In genomic region chr7:16452587-16453073, GRCm38 (mm10) we compare ENCODE assay signal across 8 mouse cellular contexts. TPM values are rescaled to one million over a fixed set of nuclear protein-coding genes. Genes with fewer than 3 reads are reported as not detected.
DNase-seq lines count a peak whose midpoint lies in the region; ATAC-seq and TF ChIP-seq lines count a peak whose summit lies in the region.

TSS of gene Tmem160 (plus strand) at chr7:16452779.

- WGBS in forebrain, embryonic 11.5 days = under 1% methylated on average over 30 of the region's 30 CpGs
- under 1% methylated on average over 30 of the region's 30 CpGs for WGBS in heart, embryonic 16.5 days
- under 1% methylated on average over 30 of the region's 30 CpGs for WGBS in liver, embryonic 15.5 days (ENCODE audit: insufficient replicate concordance)
- under 1% methylated on average over 30 of the region's 30 CpGs for WGBS in neural tube, embryonic 14.5 days

- H3K9ac ChIP-seq in forebrain, embryonic 11.5 days (ENCODE audit: low read length) = peak within 1 kb of the TSS; percentile 69
- peak within 1 kb of the TSS; percentile 94 for H3K9ac ChIP-seq in heart, embryonic 16.5 days (ENCODE audit: low read length)
- peak within 1 kb of the TSS; percentile 71 for H3K9ac ChIP-seq in liver, embryonic 15.5 days
- peak within 1 kb of the TSS; percentile 63 for H3K9ac ChIP-seq in neural tube, embryonic 14.5 days (replicated peaks; ENCODE audit: low read depth, low read length)

- peaks cover 15% of the 10 kb centered on the region for H3K36me3 ChIP-seq in E14TG2a.4 (ENCODE audit: insufficient read depth, low read length)
- H3K36me3 ChIP-seq in forebrain, embryonic 11.5 days (ENCODE audit: control insufficient read depth, insufficient read depth, low read length) = no peaks in the 10 kb centered on the region
- 0 out of 2 replicates have a peak, but pooled peaks cover 4% of the 10 kb centered on the region for H3K36me3 ChIP-seq in heart, embryonic 16.5 days (ENCODE audit: control insufficient read depth, insufficient read depth)
- H3K36me3 ChIP-seq in liver, embryonic 15.5 days (replicated peaks) = peaks cover 4% of the 10 kb centered on the region; the same call in 1 of the 2 replicates
- H3K36me3 ChIP-seq in neural tube, embryonic 14.5 days (ENCODE audit: control insufficient read depth, insufficient read depth, low read length) = no peaks in the 10 kb centered on the region

- peak within 1 kb of the TSS; percentile 37; the same call in 1 of the 2 replicates for H3K27ac ChIP-seq in forebrain, embryonic 11.5 days (ENCODE audit: low read depth, low read length)
- peak within 1 kb of the TSS; percentile 64 for H3K27ac ChIP-seq in heart, embryonic 16.5 days (ENCODE audit: low read length)
- peak within 1 kb of the TSS; percentile 68 for H3K27ac ChIP-seq in liver, embryonic 15.5 days (replicated peaks)
- peak within 1 kb of the TSS; percentile 62 for H3K27ac ChIP-seq in neural tube, embryonic 14.5 days (ENCODE audit: low read depth, low read length)

- H3K4me1 ChIP-seq in E14TG2a.4 (replicated peaks; ENCODE audit: low read depth, low read length) = peaks cover 46% of the 10 kb centered on the region
- peaks cover 5% of the 10 kb centered on the region for H3K4me1 ChIP-seq in forebrain, embryonic 11.5 days (replicated peaks; ENCODE audit: control insufficient read depth, insufficient read depth, low read length)
- H3K4me1 ChIP-seq in heart, embryonic 16.5 days (ENCODE audit: control insufficient read depth, insufficient read depth, low read length) = no peaks in the 10 kb centered on the region
- peaks cover 25% of the 10 kb centered on the region for H3K4me1 ChIP-seq in liver, embryonic 15.5 days (replicated peaks)
- H3K4me1 ChIP-seq in neural tube, embryonic 14.5 days (ENCODE audit: control insufficient read depth, insufficient read depth, low read length) = peaks cover 5% of the 10 kb centered on the region

- DNase-seq in c-Kit-positive CD71-positive TER-119-negative erythroid progenitor cells, embryonic 14.5 days (ENCODE audit: low read depth) = peak; percentile 88
- DNase-seq in forebrain, embryonic 11.5 days (ENCODE audit: low spot score) = peak; percentile 90
- DNase-seq in kidney, postnatal 36 days = peak; percentile 91 to 97
- DNase-seq in testis, postnatal 10 days (ENCODE audit: low spot score) = peak; percentile 85

- ATAC-seq in forebrain, embryonic 11.5 days (replicated peaks; ENCODE audit: low FRiP score) = peak; percentile 96
- peak; percentile 99 for ATAC-seq in heart, embryonic 16.5 days (replicated peaks; ENCODE audit: extremely low read depth, insufficient read depth, low FRiP score)
- peak; percentile 99 for ATAC-seq in liver, embryonic 15.5 days (ENCODE audit: insufficient read depth)
- peak; percentile 98 for ATAC-seq in neural tube, embryonic 14.5 days (ENCODE audit: low read depth)

- TF ChIP-seq CTCF in E14TG2a.4 (conservative IDR thresholded peaks at IDR 0.05; ENCODE audit: low read length) = no peak

- no peaks in the 10 kb centered on the region for H3K9me3 ChIP-seq in E14TG2a.4 (ENCODE audit: low read length)
- no peaks in the 10 kb centered on the region for H3K9me3 ChIP-seq in forebrain, embryonic 11.5 days (ENCODE audit: control insufficient read depth, low read length)
- H3K9me3 ChIP-seq in heart, embryonic 16.5 days (replicated peaks; ENCODE audit: control insufficient read depth, low read length) = no peaks in the 10 kb centered on the region
- H3K9me3 ChIP-seq in liver, embryonic 15.5 days (replicated peaks) = no peaks in the 10 kb centered on the region
- H3K9me3 ChIP-seq in neural tube, embryonic 14.5 days (ENCODE audit: control insufficient read depth, low read length) = no peaks in the 10 kb centered on the region

- H3K4me3 ChIP-seq in E14TG2a.4 (replicated peaks; ENCODE audit: low read length) = peak within 1 kb of the TSS; percentile 96
- H3K4me3 ChIP-seq in forebrain, embryonic 11.5 days (ENCODE audit: low read depth, low read length) = peak within 1 kb of the TSS; percentile 77
- H3K4me3 ChIP-seq in heart, embryonic 16.5 days (ENCODE audit: low read length) = peak within 1 kb of the TSS; percentile 89
- H3K4me3 ChIP-seq in liver, embryonic 15.5 days (replicated peaks) = peak within 1 kb of the TSS; percentile 81
- peak within 1 kb of the TSS; percentile 74 for H3K4me3 ChIP-seq in neural tube, embryonic 14.5 days (ENCODE audit: low read depth, low read length)

- no peaks in the 10 kb centered on the region for H3K27me3 ChIP-seq in E14TG2a.4 (ENCODE audit: insufficient read depth, low read length)
- no peaks in the 10 kb centered on the region for H3K27me3 ChIP-seq in forebrain, embryonic 11.5 days (ENCODE audit: control insufficient read depth, insufficient read depth, low read length)
- H3K27me3 ChIP-seq in heart, embryonic 16.5 days (ENCODE audit: control insufficient read depth, insufficient read depth, low read length) = no peaks in the 10 kb centered on the region
- no peaks in the 10 kb centered on the region for H3K27me3 ChIP-seq in liver, embryonic 15.5 days
- no peaks in the 10 kb centered on the region for H3K27me3 ChIP-seq in neural tube, embryonic 14.5 days (ENCODE audit: control insufficient read depth, insufficient read depth, low read length)

- peak within 1 kb of the TSS; percentile 91 for H3K4me2 ChIP-seq in forebrain, embryonic 11.5 days (ENCODE audit: low read depth, low read length, severe bottlenecking)
- H3K4me2 ChIP-seq in heart, embryonic 16.5 days (ENCODE audit: low read depth, low read length) = peak within 1 kb of the TSS; percentile 93
- H3K4me2 ChIP-seq in liver, embryonic 15.5 days = peak within 1 kb of the TSS; percentile 92
- peak within 1 kb of the TSS; percentile 93 for H3K4me2 ChIP-seq in neural tube, embryonic 14.5 days (ENCODE audit: low read depth, low read length)

RNA-seq across cellular contexts. Expression of gene Tmem160, which starts in this region (rescaled TPM):
- polyA plus RNA-seq in forebrain, embryonic 11.5 days (2014; fragmentation: Nextera tagmentation; extraction: Ambion mirVana) = 48.6 and 52.1 TPM in 2 replicates
- polyA plus RNA-seq in heart, embryonic 16.5 days (2015; fragmentation: Nextera tagmentation; extraction: Ambion mirVana) = 81.6 and 82.1 TPM in 2 replicates
- 28.8 and 30.4 TPM in 2 replicates for polyA plus RNA-seq in liver, embryonic 15.5 days (2015; fragmentation: Nextera tagmentation; extraction: Ambion mirVana)
- polyA plus RNA-seq in neural tube, embryonic 14.5 days (2014; fragmentation: Nextera tagmentation; extraction: Ambion mirVana) = 62.7 and 70.4 TPM in 2 replicates

Comparison
In these comparisons a context has a peak if more than half of its experiments do, and no peak if none do; other contexts are left out.
1. Peak in every context shown above with its lines: DNase-seq, ATAC-seq, H3K4me3 ChIP-seq and H3K27ac ChIP-seq.